In genomic region chr19:4509986-4510963, GRCm38 (mm10) we compare ENCODE assay signal across 8 mouse cellular contexts. TPM values are rescaled to one million over a fixed set of nuclear protein-coding genes. Genes with fewer than 3 reads are reported as not detected.
DNase-seq lines count a peak whose midpoint lies in the region; ATAC-seq and TF ChIP-seq lines count a peak whose summit lies in the region.

TSS of gene Pcx (plus strand) at chr19:4510472.

- H3K36me3 ChIP-seq in C2C12 (ENCODE audit: control insufficient read depth, insufficient read depth) (no peaks in the 10 kb centered on the region), myocyte (ENCODE audit: control insufficient read depth, insufficient read depth) (no peaks in the 10 kb centered on the region)
- peaks cover 13% of the 10 kb centered on the region for H3K36me3 ChIP-seq in erythroblast, embryonic 14.5 days (ENCODE audit: control insufficient read depth)
- no peaks in the 10 kb centered on the region for H3K36me3 ChIP-seq in heart, embryonic 11.5 days (ENCODE audit: control insufficient read depth, insufficient read depth, low read length)
- no peaks in the 10 kb centered on the region for H3K36me3 ChIP-seq in kidney, embryonic 16.5 days (ENCODE audit: insufficient read depth, low read length)
- no peaks in the 10 kb centered on the region for H3K36me3 ChIP-seq in liver, adult 2 months (ENCODE audit: control insufficient read depth, insufficient read depth, low read length)
- no peaks in the 10 kb centered on the region for H3K36me3 ChIP-seq in splenic B cell, adult 2 months (ENCODE audit: control insufficient read depth, insufficient read depth, low read length, poor library complexity, severe bottlenecking)

- no peaks in the 10 kb centered on the region for H3K79me2 ChIP-seq in C2C12 (ENCODE audit: control insufficient read depth, insufficient read depth)
- H3K79me2 ChIP-seq in liver, adult 2 months (ENCODE audit: control insufficient read depth, insufficient read depth, low read length) = peaks cover 15% of the 10 kb centered on the region; the same call in 1 of the 2 replicates
- H3K79me2 ChIP-seq in myocyte (ENCODE audit: control insufficient read depth, insufficient read depth) = no peaks in the 10 kb centered on the region

- no peaks in the 10 kb centered on the region for H3K9me3 ChIP-seq in erythroblast, embryonic 14.5 days (ENCODE audit: control insufficient read depth, low read length)
- no peaks in the 10 kb centered on the region for H3K9me3 ChIP-seq in heart, embryonic 11.5 days (replicated peaks; ENCODE audit: control insufficient read depth, low read length)
- no peaks in the 10 kb centered on the region for H3K9me3 ChIP-seq in kidney, embryonic 16.5 days (ENCODE audit: low read length)

- no peak within 1 kb of the TSS for H3K27ac ChIP-seq in heart, embryonic 11.5 days (ENCODE audit: low read depth, low read length)
- no peak within 1 kb of the TSS for H3K27ac ChIP-seq in kidney, embryonic 16.5 days (ENCODE audit: low read length)
- peak within 1 kb of the TSS; percentile 89 for H3K27ac ChIP-seq in liver, adult 2 months (replicated peaks; ENCODE audit: insufficient read depth, low read depth, low read length)

- peak within 1 kb of the TSS; percentile 63 for H3K9ac ChIP-seq in heart, embryonic 11.5 days (ENCODE audit: low read depth, low read length)
- H3K9ac ChIP-seq in kidney, embryonic 16.5 days (replicated peaks; ENCODE audit: low read length) = peak within 1 kb of the TSS; percentile 50
- H3K9ac ChIP-seq in liver, adult 2 months (ENCODE audit: low read depth, low read length) = peak within 1 kb of the TSS; percentile 91

- peak; percentile 100 for DNase-seq in brain, embryonic 14.5 days (ENCODE audit: low read depth)
- peak; percentile 98 for DNase-seq in liver, adult 2 months (ENCODE audit: extremely low read depth, low read depth, low spot score)
- DNase-seq in splenic B cell, adult 2 months (ENCODE audit: low read depth, low spot score) = peak; percentile 99

- peak within 1 kb of the TSS; percentile 77 for H3K4me2 ChIP-seq in heart, embryonic 11.5 days
- peak within 1 kb of the TSS; percentile 87 for H3K4me2 ChIP-seq in kidney, embryonic 16.5 days (replicated peaks; ENCODE audit: low read depth, low read length)
- peak within 1 kb of the TSS; percentile 85 for H3K4me2 ChIP-seq in myocyte (ENCODE audit: low read depth)

- TF ChIP-seq POLR2A in brain, embryonic 14.5 days (IDR thresholded peaks at IDR 0.05; ENCODE audit: borderline replicate concordance, extremely low read depth, insufficient read depth, insufficient read length, poor library complexity, severe bottlenecking) = peak; percentile 64; the same call in 1 of the 2 replicates
- TF ChIP-seq POLR2A in liver, adult 2 months (IDR thresholded peaks at IDR 0.05; ENCODE audit: extremely low read depth, insufficient read depth, low read length) = peak; percentile 98
- TF ChIP-seq POLR2A in myocyte (IDR thresholded peaks at IDR 0.05; ENCODE audit: insufficient read length, low read depth) = peak; percentile 83

- TF ChIP-seq CTCF in C2C12 (IDR thresholded peaks at IDR 0.05; ENCODE audit: control insufficient read depth, insufficient read depth, insufficient read length) = no peak
- TF ChIP-seq CTCF in brain, embryonic 14.5 days (IDR thresholded peaks at IDR 0.05; ENCODE audit: borderline replicate concordance, extremely low read depth, insufficient read depth, insufficient read length) = no peak
- no peak for TF ChIP-seq CTCF in liver, adult 2 months (IDR thresholded peaks at IDR 0.05; ENCODE audit: low read depth, low read length)

- H3K27me3 ChIP-seq in C2C12 (ENCODE audit: control insufficient read depth, insufficient read depth, insufficient read length) (peaks cover 5% of the 10 kb centered on the region), myocyte (ENCODE audit: control insufficient read depth, insufficient read depth, insufficient read length) (no peaks in the 10 kb centered on the region)
- H3K27me3 ChIP-seq in erythroblast, embryonic 14.5 days (ENCODE audit: control insufficient read depth) = peaks cover 24% of the 10 kb centered on the region
- H3K27me3 ChIP-seq in heart, embryonic 11.5 days (ENCODE audit: control insufficient read depth, insufficient read depth, low read length) = no peaks in the 10 kb centered on the region
- no peaks in the 10 kb centered on the region for H3K27me3 ChIP-seq in kidney, embryonic 16.5 days (ENCODE audit: insufficient read depth, low read length)
- no peaks in the 10 kb centered on the region for H3K27me3 ChIP-seq in liver, adult 2 months (ENCODE audit: control insufficient read depth, insufficient read depth, low read length)
- no peaks in the 10 kb centered on the region for H3K27me3 ChIP-seq in splenic B cell, adult 2 months (ENCODE audit: control insufficient read depth, insufficient read depth, low read length, poor library complexity, severe bottlenecking)

- H3K4me3 ChIP-seq in C2C12 (ENCODE audit: insufficient read depth, poor library complexity, severe bottlenecking) = peak within 1 kb of the TSS; percentile 41
- H3K4me3 ChIP-seq in erythroblast, embryonic 14.5 days (replicated peaks) = peak within 1 kb of the TSS; percentile 79
- H3K4me3 ChIP-seq in heart, embryonic 11.5 days (ENCODE audit: low read depth, low read length) = peak within 1 kb of the TSS; percentile 73
- H3K4me3 ChIP-seq in kidney, embryonic 16.5 days (ENCODE audit: low read length) = peak within 1 kb of the TSS; percentile 62
- H3K4me3 ChIP-seq in liver, adult 2 months (ENCODE audit: insufficient read depth, low read depth, low read length) = peak within 1 kb of the TSS; percentile 81
- H3K4me3 ChIP-seq in myocyte = peak within 1 kb of the TSS; percentile 20

- WGBS in heart, embryonic 11.5 days (ENCODE audit: insufficient replicate concordance) = under 1% methylated on average over 81 of the region's 82 CpGs
- WGBS in kidney, embryonic 16.5 days = under 1% methylated on average over 78 of the region's 82 CpGs
- under 1% methylated on average over 81 of the region's 82 CpGs for WGBS in liver, adult 2 months

- H3K79me3 ChIP-seq in C2C12 (ENCODE audit: low read depth) = no peaks in the 10 kb centered on the region

- ATAC-seq in heart, embryonic 11.5 days (replicated peaks; ENCODE audit: insufficient number of reproducible peaks, low FRiP score, low TSS enrichment) = peak; percentile 100
- peak; percentile 100 for ATAC-seq in kidney, embryonic 16.5 days (ENCODE audit: low FRiP score, low TSS enrichment)

- H3K4me1 ChIP-seq in erythroblast, embryonic 14.5 days (ENCODE audit: control insufficient read depth) = peaks cover 52% of the 10 kb centered on the region
- H3K4me1 ChIP-seq in heart, embryonic 11.5 days (ENCODE audit: control insufficient read depth, insufficient read depth, low read length) = 0 out of 2 replicates have a peak, but pooled peaks cover 6% of the 10 kb centered on the region
- peaks cover 12% of the 10 kb centered on the region for H3K4me1 ChIP-seq in kidney, embryonic 16.5 days (ENCODE audit: insufficient read depth, low read length)
- peaks cover 28% of the 10 kb centered on the region for H3K4me1 ChIP-seq in liver, adult 2 months (ENCODE audit: control insufficient read depth, insufficient read depth, low read length)

- H3ac ChIP-seq in C2C12 (ENCODE audit: control insufficient read depth, insufficient read length, low read depth) = peak within 1 kb of the TSS; percentile 65
- H3ac ChIP-seq in myocyte (ENCODE audit: control insufficient read depth, insufficient read length) = no peak within 1 kb of the TSS

TF ChIP-seq in C2C12, 6 proteins besides CTCF, POLR2A, EP300 and RAD21:
- no peak for TF ChIP-seq CEBPB (IDR thresholded peaks at IDR 0.05; ENCODE audit: low read depth)
- TF ChIP-seq MYOD1 (IDR thresholded peaks at IDR 0.05; ENCODE audit: control insufficient read depth, insufficient read length, low read depth) = peak; percentile 84
- TF ChIP-seq MAX (IDR thresholded peaks at IDR 0.05) = peak; percentile 90
- peak; percentile 94 for TF ChIP-seq USF1 (IDR thresholded peaks at IDR 0.05; ENCODE audit: low read depth)

TF ChIP-seq in myocyte, 11 proteins besides CTCF, POLR2A, EP300 and RAD21:
- TF ChIP-seq E2F4 (IDR thresholded peaks at IDR 0.05; ENCODE audit: insufficient read depth) (peak; percentile 91), CEBPB (IDR thresholded peaks at IDR 0.05; ENCODE audit: insufficient read depth, poor library complexity, severe bottlenecking) (no peak), SRF (IDR thresholded peaks at IDR 0.05; ENCODE audit: control insufficient read depth, insufficient read length, low read depth) (no peak), MAX (IDR thresholded peaks at IDR 0.05; ENCODE audit: low read depth) (peak; percentile 64), MYOG (IDR thresholded peaks at IDR 0.05; ENCODE audit: control insufficient read depth in 1 of 3, insufficient read depth in 1 of 3, insufficient read length in 2 of 3, low read depth in 2 of 3) (peak; percentile 20 to 97 (median 97)), POLR2AphosphoS2 (IDR thresholded peaks at IDR 0.05; ENCODE audit: insufficient read length, low read depth) (peak; percentile 66), TCF3 (IDR thresholded peaks at IDR 0.05; ENCODE audit: insufficient read length, low read depth) (peak; percentile 69), USF1 (IDR thresholded peaks at IDR 0.05; ENCODE audit: low read depth) (peak; percentile 93), REST (IDR thresholded peaks at IDR 0.05; ENCODE audit: insufficient read depth, insufficient read length) (no peak), MYOD1 (IDR thresholded peaks at IDR 0.05; ENCODE audit: control insufficient read depth in 1 of 3, insufficient read length in 2 of 3, low read depth in 2 of 3) (peak; percentile 19 to 96 (median 96)), TCF12 (IDR thresholded peaks at IDR 0.05; ENCODE audit: insufficient read depth, poor library complexity, severe bottlenecking) (peak; percentile 40)
TF ChIP-seq in myocyte: peak in this region for 8.

RNA-seq across cellular contexts. Expression of gene Pcx, which starts in this region (rescaled TPM):
- 4.0 TPM for polyA plus RNA-seq in C2C12 (2012; fragmentation: generic; extraction: Trizol)
- polyA plus RNA-seq in brain, embryonic 14.5 days (2012; rRNA removed) = 12.4 and 19.4 TPM in 2 replicates
- 18.5 and 18.7 TPM in 2 replicates for polyA plus RNA-seq in erythroblast, embryonic 14.5 days (2012)
- polyA plus RNA-seq in heart, embryonic 11.5 days (2014; fragmentation: Nextera tagmentation; extraction: Ambion mirVana) = 12.8 and 13.9 TPM in 2 replicates
- polyA plus RNA-seq in kidney, embryonic 16.5 days (2015; fragmentation: Nextera tagmentation; extraction: Ambion mirVana) = 56.3 and 70.9 TPM in 2 replicates
- 266 and 269 TPM in 2 replicates for total RNA-seq in liver, adult 2 months (2014; rRNA removed)
- 237 and 274 TPM in 2 replicates for polyA plus RNA-seq in liver, adult 2 months (2012; rRNA removed)
- polyA plus RNA-seq in myocyte (2012; fragmentation: generic; extraction: Trizol) = 16.3 TPM

Comparison
In these comparisons a context has a peak if more than half of its experiments do, and no peak if none do; other contexts are left out.
1. H3K4me3 ChIP-seq: peak in every context shown above with its lines; median percentile 81 in liver, adult 2 months; 79 in erythroblast, embryonic 14.5 days; 73 in heart, embryonic 11.5 days; 62 in kidney, embryonic 16.5 days; 41 in C2C12; 20 in myocyte.